Mouse (Mus musculus) MEL (cell line): ENCODE data around the gene Grsf1. TPM values are rescaled to one million over a fixed set of nuclear protein-coding genes. Genes with fewer than 3 reads are reported as not detected.

Source experiments
- DNase-seq: peaks from one replicate; pipeline ENCODE4 v3.0.0; 2011; ENCODE audit warnings: low read depth, low spot score
- H3K27ac ChIP-seq: 2 replicates; pipeline ENCODE4 v1.5.1; 2012; ENCODE audit warnings: low read depth, mild to moderate bottlenecking, control low read depth, low read length, moderate library complexity; ENCODE audit not compliant: control insufficient read depth
- H3K27me3 ChIP-seq, 2 experiments: fragments of 150-350 bp in 1 of 2; sonication (generic) in 1 of 2; 2 replicates each; pipeline ENCODE4 v1.6.1; 2012; ENCODE audit warnings: low read length in 2 of 2, mild to moderate bottlenecking in 2 of 2, improper control_type of control experiment in 1 of 2, moderate library complexity in 1 of 2; ENCODE audit not compliant: insufficient read depth in 2 of 2, control insufficient read depth in 1 of 2
- H3K36me3 ChIP-seq, 2 experiments: 2 replicates each; pipeline ENCODE4 v1.6.1; 2012 to 2014; ENCODE audit warnings: low read length in 2 of 2, improper control_type of control experiment in 1 of 2, inconsistent platforms in 1 of 2, mild to moderate bottlenecking in 1 of 2; ENCODE audit not compliant: insufficient read depth in 2 of 2, control insufficient read depth in 1 of 2
- H3K4me1 ChIP-seq, 2 experiments: fragments of 150-350 bp in 1 of 2; sonication (generic) in 1 of 2; 2 replicates each; pipeline ENCODE4 v1.6.1; 2012; ENCODE audit warnings: low read length in 2 of 2, improper control_type of control experiment in 1 of 2, mild to moderate bottlenecking in 1 of 2; ENCODE audit not compliant: insufficient read depth in 2 of 2, control insufficient read depth in 1 of 2
- H3K4me3 ChIP-seq, 2 experiments: fragments of 150-350 bp in 1 of 2; sonication (generic) in 1 of 2; 2 replicates each; pipeline ENCODE4 v1.5.1; 2012; ENCODE audit warnings: low read depth in 2 of 2, low read length in 2 of 2, mild to moderate bottlenecking in 2 of 2, moderate library complexity in 2 of 2, control low read depth in 1 of 2, improper control_type of control experiment in 1 of 2; ENCODE audit not compliant: control insufficient read depth in 1 of 2, insufficient read depth in 1 of 2
- H3K79me2 ChIP-seq: 2 replicates; pipeline ENCODE4 v1.6.1; 2012; ENCODE audit warnings: mild to moderate bottlenecking, low read length, moderate library complexity; ENCODE audit not compliant: control insufficient read depth, poor library complexity, insufficient read depth
- H3K9ac ChIP-seq: 2 replicates; pipeline ENCODE4 v1.6.1; 2012; ENCODE audit warnings: low read depth, mild to moderate bottlenecking, control low read depth, low read length, moderate library complexity; ENCODE audit not compliant: control insufficient read depth, poor library complexity, severe bottlenecking
- H3K9me3 ChIP-seq: fragments of 150-350 bp; sonication (generic); replicated peaks from 2 replicates; pipeline ENCODE4 v1.6.1; 2012; ENCODE audit warnings: mild to moderate bottlenecking, low read length, improper control_type of control experiment, moderate library complexity; ENCODE audit not compliant: insufficient read depth
- BHLHE40 ChIP-seq: IDR thresholded peaks from 2 replicates; pipeline ENCODE4 v1.6.1; 2012; ENCODE audit warnings: low read depth, mild to moderate bottlenecking, inconsistent platforms, low read length, improper control_type of control experiment, borderline replicate concordance
- CHD1 ChIP-seq: IDR thresholded peaks from 2 replicates; pipeline ENCODE4 v1.6.1; 2012; ENCODE audit warnings: low read depth, mild to moderate bottlenecking, inconsistent platforms, low read length, improper control_type of control experiment
- CHD2 ChIP-seq: IDR thresholded peaks from 2 replicates; pipeline ENCODE4 v1.6.1; 2011; ENCODE audit warnings: low read length, improper control_type of control experiment
- ETS1 ChIP-seq: IDR thresholded peaks from 2 replicates; pipeline ENCODE4 v1.6.1; 2012; ENCODE audit warnings: low read depth, mild to moderate bottlenecking, inconsistent platforms, low read length, improper control_type of control experiment, moderate library complexity
- GABPA ChIP-seq: IDR thresholded peaks from 2 replicates; pipeline ENCODE4 v1.6.1; 2012; ENCODE audit warnings: low read depth, mild to moderate bottlenecking, inconsistent platforms, low read length, improper control_type of control experiment, moderate library complexity
- GATA1 ChIP-seq: IDR thresholded peaks from 2 replicates; pipeline ENCODE4 v1.6.1; 2011; ENCODE audit warnings: low read depth, low read length, improper control_type of control experiment
- HCFC1 ChIP-seq: IDR thresholded peaks from 2 replicates; pipeline ENCODE4 v1.6.1; 2012; ENCODE audit warnings: low read depth, mild to moderate bottlenecking, inconsistent platforms, low read length, improper control_type of control experiment, moderate library complexity
- JUND ChIP-seq: IDR thresholded peaks from 2 replicates; pipeline ENCODE4 v1.6.1; 2011; ENCODE audit warnings: low read depth, mild to moderate bottlenecking, improper control_type of control experiment, low read length
- KAT2A ChIP-seq: conservative IDR thresholded peaks from 2 replicates; pipeline ENCODE4 v1.6.1; 2012; ENCODE audit warnings: low read depth, low read length, improper control_type of control experiment, inconsistent platforms
- MAFK ChIP-seq: IDR thresholded peaks from 2 replicates; pipeline ENCODE4 v1.6.1; 2011; ENCODE audit warnings: low read depth, mild to moderate bottlenecking, low read length, improper control_type of control experiment, borderline replicate concordance
- MAX ChIP-seq: IDR thresholded peaks from 2 replicates; pipeline ENCODE4 v1.6.1; 2011; ENCODE audit warnings: low read length, improper control_type of control experiment
- MYB ChIP-seq: IDR thresholded peaks from 2 replicates; pipeline ENCODE4 v1.6.1; 2011; ENCODE audit warnings: mild to moderate bottlenecking, low read depth, low read length, improper control_type of control experiment
- MYC ChIP-seq: IDR thresholded peaks from 2 replicates; pipeline ENCODE4 v1.6.1; 2011; ENCODE audit warnings: low read depth, mild to moderate bottlenecking, low read length, improper control_type of control experiment, moderate library complexity
- NELFE ChIP-seq: IDR thresholded peaks from 2 replicates; pipeline ENCODE4 v1.6.1; 2011; ENCODE audit warnings: low read depth, low read length, improper control_type of control experiment
- POLR2A ChIP-seq, 2 experiments: IDR thresholded peaks; 2 replicates each; pipeline ENCODE4 v1.6.1; 2011 to 2012; ENCODE audit warnings: low read length in 2 of 2, mild to moderate bottlenecking in 2 of 2, control low read depth in 1 of 2, improper control_type of control experiment in 1 of 2, low read depth in 1 of 2, moderate library complexity in 1 of 2; ENCODE audit not compliant: control insufficient read depth in 1 of 2, insufficient read depth in 1 of 2, poor library complexity in 1 of 2
- POLR2AphosphoS5 ChIP-seq: IDR thresholded peaks from 2 replicates; pipeline ENCODE4 v1.6.1; 2012; ENCODE audit warnings: low read depth, borderline replicate concordance, mild to moderate bottlenecking, inconsistent platforms, low read length, moderate library complexity, mixed read lengths
- RAD21 ChIP-seq: IDR thresholded peaks from 2 replicates; pipeline ENCODE4 v1.6.1; 2011; ENCODE audit warnings: mild to moderate bottlenecking, low read depth, low read length, improper control_type of control experiment
- RCOR1 ChIP-seq: IDR thresholded peaks from 2 replicates; pipeline ENCODE4 v1.6.1; 2012; ENCODE audit warnings: low read depth, mild to moderate bottlenecking, inconsistent platforms, low read length, improper control_type of control experiment
- SIN3A ChIP-seq: IDR thresholded peaks from 2 replicates; pipeline ENCODE4 v1.6.1; 2012; ENCODE audit warnings: low read length, improper control_type of control experiment, inconsistent platforms
- SMC3 ChIP-seq: IDR thresholded peaks from 2 replicates; pipeline ENCODE4 v1.6.1; 2011; ENCODE audit warnings: low read depth, low read length, improper control_type of control experiment
- TAL1 ChIP-seq: IDR thresholded peaks from 2 replicates; pipeline ENCODE4 v1.6.1; 2012; ENCODE audit warnings: mild to moderate bottlenecking, inconsistent platforms, low read length, moderate library complexity, mixed read lengths
- TBP ChIP-seq: IDR thresholded peaks from 2 replicates; pipeline ENCODE4 v1.8.0; 2011; ENCODE audit warnings: low read depth, low read length, improper control_type of control experiment
- USF1 ChIP-seq: IDR thresholded peaks from 2 replicates; pipeline ENCODE4 v1.6.1; 2014; ENCODE audit warnings: low read depth, mild to moderate bottlenecking, inconsistent platforms, low read length, improper control_type of control experiment, moderate library complexity
- USF2 ChIP-seq, 2 experiments: IDR thresholded peaks; 2 replicates each; pipeline ENCODE4 v1.6.1; 2011 to 2012; ENCODE audit warnings: improper control_type of control experiment in 2 of 2, low read length in 2 of 2, borderline replicate concordance in 1 of 2, inconsistent platforms in 1 of 2, low read depth in 1 of 2, mild to moderate bottlenecking in 1 of 2; ENCODE audit not compliant: insufficient read depth in 1 of 2
- ZC3H11A ChIP-seq: IDR thresholded peaks from 2 replicates; pipeline ENCODE4 v1.6.1; 2012; ENCODE audit warnings: low read depth, mild to moderate bottlenecking, inconsistent platforms, low read length, improper control_type of control experiment
- ZKSCAN1 ChIP-seq: IDR thresholded peaks from 2 replicates; pipeline ENCODE4 v1.6.1; 2012; ENCODE audit warnings: low read depth, mild to moderate bottlenecking, inconsistent platforms, low read length, improper control_type of control experiment, moderate library complexity
- polyA plus RNA-seq, 2 experiments: library from polyadenylated mRNA; stranded (reverse) in 1 of 2; unstranded in 1 of 2; fragments of >175 nt in 1 of 2; fragments of >200 nt in 1 of 2; gene quantifications; 2 replicates each; pipeline versions ENCODE4 v1.2.1 to v1.2.4; 2012; ENCODE audit warnings: low replicate concordance in 2 of 2, low read depth in 1 of 2; ENCODE audit not compliant: insufficient read length in 2 of 2, insufficient read depth in 1 of 2, missing spikeins in 1 of 2
- total RNA-seq: library from RNA; depleted of rRNA; stranded (reverse); fragments of 300-350 nt; gene quantifications from 2 replicates; pipeline ENCODE4 v1.2.3, GENCODE M21; 2012

Grsf1 gene
- total and polyA plus RNA-seq, 3 experiments = 49.4 to 62.8 TPM; not detected in 1

GRCm38 (mm10) chr5:88642786-88643185 is 33.2 kb downstream of the Grsf1 start:
- Histone ChIP-seq H3K4me3 (no peak overlapping the region), H3K36me3 (peaks cover 0 to 2% of the 10 kb centered on the region in 2 experiments; a peak in 1 of 4 replicates), H3K27ac (no peak overlapping the region), H3K4me1 (no peaks in the 10 kb centered on the region), H3K79me2 (no peaks in the 10 kb centered on the region), H3K9me3 (no peaks in the 10 kb centered on the region), H3K9ac (no peak overlapping the region), H3K27me3 (no peaks in the 10 kb centered on the region)
- DNase-seq = no peak
- TF ChIP-seq BHLHE40 = no peak
- TF ChIP-seq MYB = no peak
- no peak for TF ChIP-seq CHD1
- TF ChIP-seq SIN3A = no peak
- no peak for TF ChIP-seq POLR2A (IDR thresholded peaks at IDR 0.05; ENCODE audit: control insufficient read depth in 1 of 2, insufficient read depth in 1 of 2, low read depth in 1 of 2, low read length in 2 of 2, poor library complexity in 1 of 2)
- TF ChIP-seq ETS1 = no peak
- no peak for TF ChIP-seq TBP
- no peak for TF ChIP-seq MYC
- no peak for TF ChIP-seq NELFE
- no peak for TF ChIP-seq CHD2
- TF ChIP-seq USF1 = no peak
- no peak for TF ChIP-seq USF2 (IDR thresholded peaks at IDR 0.05; ENCODE audit: borderline replicate concordance in 1 of 2, insufficient read depth in 1 of 2, low read depth in 1 of 2, low read length in 2 of 2)
- no peak for TF ChIP-seq RAD21
- TF ChIP-seq RCOR1 = no peak
- no peak for TF ChIP-seq GABPA
- TF ChIP-seq ZKSCAN1 = no peak
- TF ChIP-seq GATA1 = no peak
- no peak for TF ChIP-seq JUND
- TF ChIP-seq MAFK = no peak
- no peak for TF ChIP-seq TAL1

- no peaks in the 10 kb centered on the region for H3K27me3 ChIP-seq
- H3K9ac ChIP-seq = no peak overlapping the region
- H3K4me1 ChIP-seq = peaks cover 2 to 6% of the 10 kb centered on the region in 2 experiments; a peak in 2 of 4 replicates
- no peak for DNase-seq
- H3K27ac ChIP-seq = no peak overlapping the region
- H3K79me2 ChIP-seq = no peaks in the 10 kb centered on the region
- H3K9me3 ChIP-seq = no peaks in the 10 kb centered on the region
- H3K4me3 ChIP-seq = no peak overlapping the region
- TF ChIP-seq TAL1 (no peak), MYC (no peak), HCFC1 (no peak), MAX (no peak), MYB (no peak), GABPA (no peak), ZC3H11A (no peak), TBP (no peak), CHD1 (no peak), POLR2A (IDR thresholded peaks at IDR 0.05; ENCODE audit: control insufficient read depth in 1 of 2, insufficient read depth in 1 of 2, low read depth in 1 of 2, low read length in 2 of 2, poor library complexity in 1 of 2) (no peak), SIN3A (no peak), RCOR1 (no peak), SMC3 (no peak), KAT2A (no peak), CHD2 (no peak), POLR2AphosphoS5 (no peak)
- peaks cover 0 to 7% of the 10 kb centered on the region in 2 experiments; a peak in 2 of 4 replicates for H3K36me3 ChIP-seq
Observed at GRCm38 (mm10) chr5:88634076-88634475, 41.9 kb downstream of the Grsf1 start.
